Mouse (Mus musculus) hindbrain, embryonic 12.5 days (tissue): ENCODE measurements at regions not wholly inside any gene's neighbourhood (a gene's known extent, or its start where the extent isn't known, plus 50 kb on each side); places are given as distances from the start of the nearest gene placed in this dataset.

Experiments used
- ATAC-seq: fragments of 200-750 bp; cut with Nextera tagmentation; 2 replicates; pipeline ENCODE4 v1.8.0; 2017; ENCODE audit warnings: moderate TSS enrichment; ENCODE audit not compliant: low FRiP score
- H3K27ac ChIP-seq: fragments of 300-500 bp; sonication (generic); 2 replicates; pipeline ENCODE4 v1.5.1; 2016; ENCODE audit warnings: mild to moderate bottlenecking
- H3K27me3 ChIP-seq: fragments of 300-500 bp; sonication (generic); 2 replicates; pipeline ENCODE4 v1.6.1; 2016; ENCODE audit warnings: mild to moderate bottlenecking
- H3K36me3 ChIP-seq: fragments of 300-500 bp; sonication (generic); 2 replicates; pipeline ENCODE4 v1.6.1; 2016; ENCODE audit warnings: mild to moderate bottlenecking
- H3K4me1 ChIP-seq: fragments of 300-500 bp; sonication (generic); 2 replicates; pipeline ENCODE4 v1.6.1; 2016
- H3K4me2 ChIP-seq: fragments of 300-500 bp; sonication (generic); replicated peaks from 2 replicates; pipeline ENCODE4 v1.6.1; 2016; ENCODE audit warnings: mild to moderate bottlenecking
- H3K4me3 ChIP-seq: fragments of 300-500 bp; sonication (generic); 2 replicates; pipeline ENCODE4 v1.5.1; 2016; ENCODE audit warnings: mild to moderate bottlenecking
- H3K9ac ChIP-seq: fragments of 300-500 bp; sonication (generic); 2 replicates; pipeline ENCODE4 v1.6.1; 2016; ENCODE audit warnings: mild to moderate bottlenecking, moderate library complexity
- H3K9me3 ChIP-seq: fragments of 300-500 bp; sonication (generic); replicated peaks from 2 replicates; pipeline ENCODE4 v1.6.1; 2016; ENCODE audit warnings: mild to moderate bottlenecking
- WGBS: fragments of 180-500 bp; shearing (Covaris S2); methylation state at CpG from one replicate; pipeline ENCODE4 v1.1.7; 2016; 5-methylcytosine and 5-hydroxymethylcytosine counted together

DNA sequence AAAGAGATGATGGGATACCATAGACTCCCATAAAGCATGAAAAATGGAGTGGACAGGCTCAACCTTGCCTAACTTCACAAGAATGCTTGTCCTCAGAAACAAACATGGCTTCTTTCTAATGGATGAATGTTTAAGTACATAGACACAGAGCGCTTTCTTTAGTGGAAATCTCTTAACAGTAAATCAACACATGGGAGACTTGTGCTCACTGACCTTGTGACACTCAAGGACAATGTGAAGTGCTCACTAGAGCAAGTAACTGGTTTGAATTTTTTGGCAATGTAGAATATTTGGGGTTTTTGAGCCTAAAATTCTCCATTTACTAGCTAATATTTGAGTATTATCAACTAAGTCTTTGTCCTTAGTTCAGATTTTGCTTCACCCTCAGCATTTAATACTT is 88.0 kb downstream of the Tent5c start:
- no peaks in the 10 kb centered on the region for H3K36me3 ChIP-seq
- H3K27me3 ChIP-seq = no peaks in the 10 kb centered on the region
- WGBS = 97% methylated on average over 1 of the region's 1 CpGs
- no peak overlapping the region for H3K9ac ChIP-seq
- no peak overlapping the region for H3K4me3 ChIP-seq
- H3K27ac ChIP-seq = no peak overlapping the region
- no peaks in the 10 kb centered on the region for H3K9me3 ChIP-seq
- no peak for ATAC-seq
- no peak overlapping the region for H3K4me2 ChIP-seq
- no peaks in the 10 kb centered on the region for H3K4me1 ChIP-seq

- no peaks in the 10 kb centered on the region for H3K9me3 ChIP-seq
- ATAC-seq = no peak
- H3K4me1 ChIP-seq = no peaks in the 10 kb centered on the region
- no peak overlapping the region for H3K9ac ChIP-seq
- no peaks in the 10 kb centered on the region for H3K27me3 ChIP-seq
- 84% methylated on average over 3 of the region's 3 CpGs for WGBS
- H3K4me2 ChIP-seq = no peak overlapping the region
- H3K27ac ChIP-seq = no peak overlapping the region
- H3K4me3 ChIP-seq = no peak overlapping the region
- H3K36me3 ChIP-seq = no peaks in the 10 kb centered on the region
These were observed 91.6 kb downstream of the Tent5c start for GRCm38 (mm10) chr3:100397491-100397890.

- Histone ChIP-seq H3K9ac (no peak overlapping the region), H3K27ac (no peak overlapping the region), H3K4me3 (no peak overlapping the region), H3K4me1 (no peaks in the 10 kb centered on the region), H3K27me3 (no peaks in the 10 kb centered on the region), H3K4me2 (no peak overlapping the region), H3K36me3 (no peaks in the 10 kb centered on the region), H3K9me3 (no peaks in the 10 kb centered on the region)
- ATAC-seq = no peak
- 71% methylated on average over 9 of the region's 9 CpGs for WGBS
These were observed 94.1 kb downstream of the Tent5c start for GRCm38 (mm10) chr3:100394911-100395604.

- no peak overlapping the region for H3K4me2 ChIP-seq
- WGBS = 95% methylated on average over 1 of the region's 1 CpGs
- no peak overlapping the region for H3K27ac ChIP-seq
- H3K36me3 ChIP-seq = no peaks in the 10 kb centered on the region
- H3K27me3 ChIP-seq = no peaks in the 10 kb centered on the region
- H3K4me1 ChIP-seq = 0 out of 2 replicates have a peak, but pooled peaks cover under 1% of the 10 kb centered on the region
- H3K9me3 ChIP-seq = no peaks in the 10 kb centered on the region
- H3K9ac ChIP-seq = no peak overlapping the region
- no peak overlapping the region for H3K4me3 ChIP-seq
- no peak for ATAC-seq
These were observed 95.2 kb downstream of the Tent5c start for GRCm38 (mm10) chr3:100393956-100394355.

- H3K36me3 ChIP-seq = no peaks in the 10 kb centered on the region
- 61% methylated on average over 1 of the region's 1 CpGs for WGBS
- ATAC-seq = no peak
These were observed 106.9 kb downstream of the Tent5c start for GRCm38 (mm10) chr3:100382181-100382580.

DNA sequence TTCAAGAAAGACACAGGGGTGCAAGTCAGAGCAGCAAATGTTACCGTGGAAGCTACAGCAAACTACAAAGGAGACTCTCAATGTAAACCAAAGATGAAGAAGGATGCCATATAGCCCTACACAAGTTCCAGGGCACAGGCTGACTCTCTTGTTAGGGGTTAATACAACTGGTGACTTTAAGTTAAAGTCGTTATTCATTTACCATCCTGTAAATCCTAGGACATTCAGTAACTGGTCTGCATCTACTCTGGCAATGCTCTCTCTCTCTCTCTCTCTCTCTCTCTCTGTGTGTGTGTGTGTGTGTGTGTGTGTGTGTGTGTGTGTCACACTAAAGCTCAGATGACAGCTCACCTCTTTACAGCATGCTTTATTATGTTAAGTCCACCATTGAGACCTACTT is 107.8 kb downstream of the Tent5c start:
- no peak overlapping the region for H3K9ac ChIP-seq
- H3K9me3 ChIP-seq = no peaks in the 10 kb centered on the region
- H3K36me3 ChIP-seq = no peaks in the 10 kb centered on the region
- WGBS = 89% methylated on average over 2 of the region's 2 CpGs
- no peak overlapping the region for H3K4me2 ChIP-seq
- H3K27me3 ChIP-seq = no peaks in the 10 kb centered on the region
- H3K4me1 ChIP-seq = no peaks in the 10 kb centered on the region
- no peak overlapping the region for H3K27ac ChIP-seq
- H3K4me3 ChIP-seq = no peak overlapping the region
- no peak for ATAC-seq

More at GRCm38 (mm10) chr3:100382181-100382580, 106.9 kb downstream of the Tent5c start:
- Histone ChIP-seq H3K4me3 (no peak overlapping the region), H3K9me3 (no peaks in the 10 kb centered on the region), H3K27ac (no peak overlapping the region), H3K4me2 (no peak overlapping the region), H3K27me3 (no peaks in the 10 kb centered on the region), H3K9ac (no peak overlapping the region), H3K4me1 (no peaks in the 10 kb centered on the region)

- Histone ChIP-seq H3K4me1 (no peaks in the 10 kb centered on the region), H3K4me3 (no peak overlapping the region), H3K27ac (no peak overlapping the region), H3K9me3 (no peaks in the 10 kb centered on the region), H3K27me3 (no peaks in the 10 kb centered on the region), H3K9ac (no peak overlapping the region), H3K36me3 (no peaks in the 10 kb centered on the region), H3K4me2 (no peak overlapping the region)
- no peak for ATAC-seq
- 65% methylated on average over 1 of the region's 1 CpGs for WGBS
These were observed 113.0 kb downstream of the Tent5c start for GRCm38 (mm10) chr3:100376162-100376561.

DNA sequence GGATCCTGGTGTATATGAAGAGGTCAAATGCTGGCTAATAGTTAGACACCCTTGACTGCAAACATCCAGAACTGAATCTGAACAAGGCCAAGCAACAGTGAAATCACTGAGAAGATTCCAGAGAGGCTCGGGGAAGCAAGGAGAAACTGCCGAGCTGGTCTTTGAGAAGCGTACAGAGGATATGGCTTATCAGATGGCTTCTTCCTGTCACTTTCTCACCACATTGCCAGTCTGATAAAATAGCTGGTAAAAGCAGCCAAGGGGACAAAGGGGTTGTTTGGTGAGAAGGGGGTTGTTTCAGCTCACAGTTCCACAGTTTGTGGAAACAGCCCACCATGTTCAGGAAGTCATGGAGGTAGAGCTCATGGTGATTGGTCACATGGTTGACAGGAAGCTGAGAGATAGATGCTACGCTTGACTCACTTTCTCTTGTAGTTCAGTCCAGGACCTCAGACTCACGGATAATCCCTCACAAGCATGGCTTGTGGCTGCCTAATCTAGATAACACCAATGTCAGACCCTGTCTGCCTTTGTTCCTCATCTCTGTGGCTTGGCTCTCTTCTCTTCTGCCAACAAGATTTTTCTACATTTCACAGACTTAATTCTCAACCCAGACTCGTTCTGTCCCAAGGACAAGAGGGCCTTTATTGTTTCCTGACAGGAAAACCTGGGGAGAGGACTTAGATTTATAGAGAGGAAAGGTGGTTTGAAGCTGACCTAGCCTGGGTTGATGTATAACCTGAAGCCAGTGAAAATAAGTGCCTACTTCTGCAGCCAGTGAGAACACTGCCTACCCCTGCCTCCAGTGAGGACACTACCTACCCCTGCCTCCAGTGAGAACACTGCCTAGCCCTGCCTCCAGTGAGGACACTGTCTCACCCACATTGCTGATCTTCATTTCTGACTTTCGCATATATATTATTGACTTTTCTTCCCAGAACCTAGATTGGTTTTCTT is 122.0 kb downstream of the Tent5c start:
- ATAC-seq = no peak
- Histone ChIP-seq H3K4me2 (no peak overlapping the region), H3K36me3 (no peaks in the 10 kb centered on the region), H3K9me3 (no peaks in the 10 kb centered on the region), H3K27ac (no peak overlapping the region), H3K4me3 (no peak overlapping the region), H3K9ac (no peak overlapping the region), H3K27me3 (no peaks in the 10 kb centered on the region), H3K4me1 (no peaks in the 10 kb centered on the region)
- WGBS = 78% methylated on average over 7 of the region's 7 CpGs

DNA sequence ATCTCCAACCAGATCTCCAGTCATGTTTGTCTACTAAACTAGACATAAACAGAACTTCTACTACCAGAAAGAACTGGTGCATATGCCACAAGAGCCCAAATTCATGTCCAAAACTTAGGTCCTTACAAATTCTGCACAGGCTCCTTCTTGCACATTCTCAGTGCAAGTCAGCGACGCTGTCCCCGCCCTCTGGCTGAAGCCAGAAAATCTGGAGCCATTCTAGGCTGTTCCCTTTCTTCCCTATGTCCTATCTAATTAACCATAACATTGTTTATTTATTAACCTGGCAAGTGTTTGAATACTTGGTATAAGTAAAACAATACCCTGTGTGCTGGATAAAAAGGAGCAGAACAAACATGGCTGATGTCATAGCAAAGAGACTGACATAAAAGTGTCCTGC is 122.7 kb downstream of the Tent5c start:
- 86% methylated on average over 3 of the region's 3 CpGs for WGBS

DNA sequence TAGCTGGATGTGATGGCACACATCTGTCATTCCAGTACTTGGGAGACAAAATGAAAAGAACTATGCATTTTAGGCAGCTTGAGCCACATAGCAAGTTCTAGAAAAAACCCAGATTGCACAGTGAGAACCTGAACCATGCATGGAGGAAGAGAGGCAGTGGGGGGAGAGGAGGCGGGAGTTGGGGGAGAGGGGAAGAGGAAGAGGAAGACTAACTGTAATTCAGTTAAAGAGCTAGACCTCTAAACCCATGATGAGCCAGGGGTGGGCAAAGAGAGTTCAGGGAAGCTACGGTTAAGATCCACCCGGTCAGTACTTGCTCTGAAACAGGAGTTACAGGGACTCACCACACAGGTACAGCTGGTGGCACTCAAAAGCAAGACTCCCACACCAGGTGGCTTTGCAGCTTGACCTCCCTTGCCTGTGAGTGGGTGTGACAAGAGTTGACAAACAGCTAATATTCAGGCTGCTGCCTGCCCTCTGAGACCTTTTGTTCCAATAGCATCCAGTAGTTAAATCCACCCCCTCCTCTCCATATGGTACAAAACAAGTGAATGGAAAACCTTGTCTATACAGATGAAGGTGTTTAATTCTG is 123.7 kb downstream of the Tent5c start:
- WGBS = 88% methylated on average over 3 of the region's 3 CpGs
- Histone ChIP-seq H3K9me3 (no peaks in the 10 kb centered on the region), H3K4me1 (no peaks in the 10 kb centered on the region), H3K27ac (no peak overlapping the region), H3K9ac (no peak overlapping the region), H3K4me3 (no peak overlapping the region), H3K36me3 (no peaks in the 10 kb centered on the region), H3K27me3 (no peaks in the 10 kb centered on the region), H3K4me2 (no peak overlapping the region)
- ATAC-seq = no peak

More for the DNA sequence above, 122.7 kb downstream of the Tent5c start:
- no peak overlapping the region for H3K4me3 ChIP-seq
- H3K4me2 ChIP-seq = no peak overlapping the region
- no peak for ATAC-seq
- no peaks in the 10 kb centered on the region for H3K27me3 ChIP-seq
- no peaks in the 10 kb centered on the region for H3K36me3 ChIP-seq
- no peaks in the 10 kb centered on the region for H3K9me3 ChIP-seq
- H3K4me1 ChIP-seq = no peaks in the 10 kb centered on the region
- no peak overlapping the region for H3K27ac ChIP-seq
- H3K9ac ChIP-seq = no peak overlapping the region

DNA sequence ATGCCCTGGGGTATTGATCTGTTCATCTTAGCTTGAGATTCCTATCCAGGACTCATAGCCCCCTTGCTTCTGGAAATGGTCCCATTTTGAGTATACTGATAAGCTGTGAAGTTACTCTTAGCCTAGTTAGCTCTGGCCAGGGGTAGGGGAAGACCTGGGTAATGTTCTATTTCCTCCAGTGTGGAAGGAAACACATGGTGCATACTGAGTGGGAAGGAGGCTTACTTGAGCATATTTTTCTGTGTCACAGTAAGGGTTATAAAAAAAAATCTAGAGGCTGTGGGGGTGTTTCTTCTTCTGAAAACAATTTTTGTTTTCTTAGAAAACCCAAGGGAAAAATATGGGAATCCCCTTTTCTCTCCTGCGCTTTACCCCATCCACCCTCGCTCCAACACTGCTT is 124.4 kb downstream of the Tent5c start:
- no peak overlapping the region for H3K27ac ChIP-seq
- no peaks in the 10 kb centered on the region for H3K27me3 ChIP-seq
- H3K4me2 ChIP-seq = no peak overlapping the region
- 95% methylated on average over 2 of the region's 2 CpGs for WGBS
- no peaks in the 10 kb centered on the region for H3K4me1 ChIP-seq
- H3K9me3 ChIP-seq = no peaks in the 10 kb centered on the region
- no peaks in the 10 kb centered on the region for H3K36me3 ChIP-seq
- H3K4me3 ChIP-seq = no peak overlapping the region
- H3K9ac ChIP-seq = no peak overlapping the region
- ATAC-seq = no peak

- Histone ChIP-seq H3K4me1 (no peaks in the 10 kb centered on the region), H3K36me3 (no peaks in the 10 kb centered on the region), H3K9me3 (no peaks in the 10 kb centered on the region), H3K4me3 (no peak overlapping the region), H3K9ac (no peak overlapping the region), H3K27me3 (no peaks in the 10 kb centered on the region), H3K27ac (no peak overlapping the region), H3K4me2 (no peak overlapping the region)
- ATAC-seq = no peak
- WGBS = 91% methylated on average over 3 of the region's 3 CpGs
These were observed 126.1 kb downstream of the Tent5c start for GRCm38 (mm10) chr3:100362983-100363382.
